Mouse (Mus musculus) layer of hippocampus, adult 9-10 months (tissue): ENCODE measurements around the gene Ksr1.

ENCODE experiments used
- DNase-seq: peaks from one replicate; pipeline ENCODE4 v3.0.0; 2022; ENCODE audit warnings: low spot score

Gene Ksr1

GRCm38 (mm10) chr11:78980083-78980634 lies 166.0 kb downstream of the Ksr1 start:
- DNase-seq = no peak

DNA sequence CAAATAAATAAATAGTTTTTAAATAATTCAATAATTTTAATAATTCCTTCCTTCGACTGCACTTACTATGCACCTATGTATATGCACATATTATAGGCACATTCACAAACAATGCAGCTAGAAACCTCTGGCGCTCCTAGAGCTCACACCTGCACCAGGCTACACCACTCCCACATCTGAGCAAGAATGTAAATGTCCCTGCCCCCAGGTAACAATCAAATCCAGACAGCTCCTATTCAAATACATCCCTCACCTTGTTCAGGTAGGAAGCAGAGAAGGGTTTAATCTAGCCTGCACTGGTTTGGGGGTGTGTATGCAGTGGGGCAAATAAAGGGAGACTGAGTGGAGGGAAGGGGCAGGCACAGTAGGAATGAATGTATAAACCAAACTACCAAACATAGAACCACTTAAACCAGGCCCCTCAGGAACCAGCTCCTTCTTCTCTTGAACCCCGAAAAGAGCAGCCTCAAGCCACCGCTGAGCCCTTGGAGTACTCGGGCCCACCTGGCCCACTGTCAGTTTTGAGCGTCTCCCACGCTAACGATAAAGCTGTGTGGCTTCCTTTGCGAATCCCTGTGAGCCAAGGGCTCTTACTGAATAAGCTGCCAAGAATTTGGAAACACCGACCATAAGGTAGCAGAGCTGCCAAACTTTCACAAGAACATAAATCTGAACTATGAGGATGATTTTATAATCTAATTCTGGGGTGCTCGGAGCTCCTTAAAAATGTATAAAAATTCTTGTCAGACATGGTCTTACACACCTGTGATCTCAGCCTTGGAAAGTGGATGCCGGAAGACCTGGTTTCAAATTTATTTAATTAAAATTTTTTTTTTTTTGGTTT lies 167.8 kb downstream of the Ksr1 start:
- no peak for DNase-seq

DNA sequence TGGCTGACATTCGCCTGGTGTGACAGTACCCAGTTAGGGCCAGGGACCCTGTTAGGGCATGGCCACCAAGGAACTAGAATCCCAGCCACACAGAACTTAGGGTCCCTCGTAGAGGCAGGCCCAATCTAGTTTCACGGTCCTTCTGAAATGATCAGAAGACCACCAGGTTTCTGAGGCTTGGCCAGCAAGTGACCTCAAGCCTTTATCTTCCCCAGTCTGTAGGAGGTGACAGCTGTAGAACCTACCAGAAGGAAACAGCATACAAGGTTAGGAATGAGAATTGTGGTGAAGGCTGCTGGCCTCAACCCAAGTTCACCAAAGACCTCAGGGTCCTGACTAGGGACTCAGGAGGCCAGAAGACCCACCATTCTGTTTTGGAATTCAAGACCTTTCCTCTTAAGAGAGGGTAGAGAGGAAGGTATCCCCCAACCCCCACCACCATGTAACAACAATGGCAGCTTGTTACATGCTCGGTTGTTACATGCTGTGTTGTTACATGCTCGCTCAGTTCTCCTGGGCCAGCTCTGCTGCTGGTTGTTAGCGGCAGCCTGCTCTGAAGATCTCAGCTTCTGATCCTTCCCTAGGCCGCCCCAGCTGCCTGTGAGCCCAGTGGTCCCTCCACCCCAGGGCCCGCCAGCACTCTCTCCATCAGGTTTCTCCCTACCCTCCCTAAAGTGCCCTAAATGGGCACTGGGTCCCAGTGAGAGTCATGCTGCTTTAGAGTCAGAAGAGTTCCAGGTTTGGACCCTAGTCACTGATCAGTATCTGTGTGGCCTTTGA lies 169.3 kb downstream of the Ksr1 start:
- DNase-seq = no peak

- DNase-seq = no peak
Measured at GRCm38 (mm10) chr11:78973381-78974150, 172.6 kb downstream of the Ksr1 start.

DNA sequence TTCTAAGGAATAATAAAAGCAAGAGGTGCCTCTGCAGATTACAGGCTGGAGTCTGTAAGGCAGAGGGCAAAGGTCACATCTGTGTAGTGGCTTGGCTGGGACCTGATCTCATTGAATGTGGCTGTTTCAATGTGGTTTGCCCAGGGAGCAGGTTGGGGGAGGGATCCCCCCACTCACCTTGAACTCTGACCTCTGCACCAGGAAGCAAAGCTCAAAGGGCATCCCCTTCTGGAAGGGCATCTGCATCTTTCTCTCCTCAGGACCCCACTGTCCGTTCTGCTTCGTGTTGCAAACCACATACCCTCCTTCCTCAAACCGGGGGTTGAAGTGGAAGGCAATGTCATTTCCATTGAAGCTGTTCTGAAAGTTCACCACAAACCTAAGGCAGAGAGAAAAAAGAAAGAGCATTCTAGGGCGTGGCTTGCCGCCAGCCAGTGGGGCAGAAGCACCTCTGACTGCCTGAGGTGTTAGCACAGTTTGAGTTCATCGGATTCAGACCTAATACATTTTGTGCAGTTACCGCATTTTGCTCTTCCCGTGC lies 173.3 kb downstream of the Ksr1 start:
- no peak for DNase-seq

DNA sequence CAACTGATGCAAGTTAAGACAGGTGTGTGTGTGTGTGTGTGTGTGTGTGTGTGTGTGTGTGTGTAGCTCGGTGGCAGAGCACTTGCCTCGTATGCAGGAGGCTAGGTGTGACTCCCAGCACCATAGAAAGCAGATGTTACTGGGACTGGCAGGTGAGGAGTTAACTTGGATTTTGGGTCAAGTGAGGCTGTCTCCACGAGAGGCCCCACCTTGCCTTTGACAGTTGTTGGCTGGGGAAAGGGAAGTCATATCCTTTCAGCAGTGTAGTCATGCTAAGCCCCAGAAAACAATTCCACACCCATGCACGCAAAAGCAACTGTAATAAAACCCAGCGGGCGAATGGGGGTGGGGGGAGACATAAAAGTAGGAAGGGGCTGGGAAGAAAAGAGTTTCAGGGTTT lies 173.9 kb downstream of the Ksr1 start:
- DNase-seq = no peak

- no peak for DNase-seq
Measured at GRCm38 (mm10) chr11:78971746-78972145, 174.5 kb downstream of the Ksr1 start.

DNA sequence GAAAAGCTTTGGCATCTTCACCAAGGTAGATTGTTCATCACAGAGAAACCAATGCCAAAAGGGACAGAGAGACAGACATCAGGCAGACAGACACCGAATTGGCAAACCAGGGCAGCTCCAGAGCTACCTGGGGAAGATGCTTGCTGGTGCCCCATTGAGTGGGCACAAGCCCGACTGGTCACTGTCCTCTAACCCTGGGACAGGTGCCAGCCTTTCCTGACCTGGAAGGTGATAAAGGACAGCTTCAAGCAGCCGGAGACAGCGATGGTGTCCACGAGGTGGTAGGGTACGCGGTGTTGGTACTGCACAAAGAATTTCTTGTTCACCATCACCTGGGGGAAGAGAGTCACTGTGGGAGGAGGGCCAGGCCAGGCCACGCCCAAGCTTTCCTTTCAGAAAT lies 175.1 kb downstream of the Ksr1 start:
- no peak for DNase-seq

DNA sequence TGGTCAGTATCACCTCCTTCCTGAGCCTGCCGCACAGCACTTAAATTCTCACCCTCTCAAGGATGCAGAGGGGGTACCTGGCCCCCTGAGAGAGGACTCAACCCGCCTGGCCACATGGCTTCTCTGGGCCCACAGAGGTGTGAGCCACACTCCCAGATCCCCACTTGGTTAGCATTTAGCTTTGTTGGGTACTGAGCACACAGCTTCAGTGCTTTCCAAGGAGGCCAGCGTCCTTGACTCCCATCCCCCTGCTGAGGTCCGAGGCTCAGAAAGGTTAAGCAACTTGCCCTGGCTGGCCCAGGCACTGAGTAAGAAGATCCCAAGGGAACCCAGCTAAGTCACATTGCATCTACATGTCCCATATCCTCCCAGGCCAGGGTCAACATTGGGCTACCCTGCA lies 178.1 kb downstream of the Ksr1 start:
- DNase-seq = no peak

GRCm38 (mm10) chr11:78967371-78967770 lies 178.8 kb downstream of the Ksr1 start:
- no peak for DNase-seq
